Mouse (Mus musculus) left cerebral cortex, postnatal 25 days (tissue): Measurements from ENCODE around the gene Kansl1. TPM values are rescaled to one million over a fixed set of nuclear protein-coding genes. Genes with fewer than 3 reads are reported as not detected.

Experiments used
- DNase-seq, 2 experiments: peaks; one replicate each; pipeline ENCODE4 v3.0.0; 2022; ENCODE audit warnings: low spot score in 2 of 2, mixed read lengths in 1 of 2
- intact Hi-C: fragments of 180-260 bp; cut with DNase I; formaldehyde crosslinking; loops from one replicate; pipeline ENCODE4 v1.15.1; 2025
- microRNA-seq, 2 experiments: library from miRNA; unstranded; fragments of <30 nt; microRNA quantifications; one replicate each; pipeline ENCODE4 v1.2.0; 2022
- total RNA-seq, 2 experiments: library from RNA; stranded (reverse); gene quantifications; 2 replicates each; pipeline ENCODE4 v1.2.3; 2021

The Kansl1 gene
- total RNA-seq, 2 experiments from 2014 or later: 71.0 to 75.6 TPM

- intact Hi-C loops: loop anchor here (2.0 to 10.0 kb wide), 3 partner anchors 35 to 305 kb away; no protein-coding TSS in a partner anchor
- DNase-seq: peak; percentile 68 to 76
These were observed 179.2 kb downstream of the Kansl1 start for GRCm38 (mm10) chr11:104289199-104290031.

- intact Hi-C loops: loop anchor here (2.0 to 10.0 kb wide), 3 partner anchors 34 to 304 kb away; no protein-coding TSS in a partner anchor
- peak; percentile 47 to 89 for DNase-seq
These were observed 179.8 kb downstream of the Kansl1 start for GRCm38 (mm10) chr11:104288835-104289198.

GRCm38 (mm10) chr11:104287113-104287512, 181.5 kb downstream of the Kansl1 start:
- no peak for DNase-seq
- intact Hi-C loops: loop anchor here (10.0 kb wide), 1 partner anchor 302 kb away; no protein-coding TSS in a partner anchor

Small RNA genes lying within 50 kb of the gene (microRNA-seq; reads per million reads assigned to microRNA genes)
- gene Gm47315: 0 reads per million in 2 experiments

Other genes starting within 250 kb of the Kansl1 start
- gene Mapt, start 237.5 kb downstream of the Kansl1 start, total RNA-seq: 100 to 1,000 TPM; 323 to 328 TPM
- 10 to 100 TPM; 61.3 to 63.0 TPM for gene Cdc27, start 81.8 kb upstream of the Kansl1 start, total RNA-seq
- 10 to 100 TPM; 35.5 to 43.3 TPM for gene Myl4, start 81.8 kb upstream of the Kansl1 start, total RNA-seq
- gene Itgb3, start 139.1 kb upstream of the Kansl1 start, total RNA-seq: 1 to 10 TPM; 2.8 to 3.1 TPM
- gene Gm11639, start 216.8 kb upstream of the Kansl1 start, total RNA-seq: 1 to 10 TPM in 1 of 2 experiments, under 1 TPM in 1; 0.80 to 1.1 TPM